8 mouse cellular contexts compared by ENCODE assay signal in the genomic region with DNA sequence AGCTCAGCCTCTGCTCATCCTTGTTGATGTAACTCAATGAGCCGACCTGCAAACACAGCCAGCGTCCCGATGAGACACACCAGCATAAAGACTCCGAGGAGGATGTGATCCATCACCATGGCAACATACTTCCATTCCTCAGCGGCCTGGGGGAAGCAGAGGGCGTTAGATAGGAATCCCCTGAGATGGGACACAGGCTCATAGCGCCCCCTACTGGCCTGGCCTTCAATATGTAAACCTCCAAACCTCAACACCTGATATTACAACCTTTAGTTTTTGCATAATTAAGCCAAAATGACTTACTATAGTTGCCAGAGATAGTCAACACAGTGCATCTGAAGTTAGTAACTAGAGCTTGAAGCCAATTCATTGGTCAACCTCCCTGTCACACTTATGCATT. TPM values are rescaled to one million over a fixed set of nuclear protein-coding genes. Genes with fewer than 3 reads are reported as not detected.
DNase-seq lines count a peak whose midpoint lies in the region; ATAC-seq and TF ChIP-seq lines count a peak whose summit lies in the region.
"Had no signal": no experiment of that assay in that cellular context is flagged by ENCODE, and none has a peak within 500 bp of the region (broad histone marks: within the 10 kb centered on the region; RNA-seq: fewer than 3 reads in every experiment).

No protein-coding gene starts in this region.

- H3K9me3 ChIP-seq in liver, embryonic 12.5 days (replicated peaks), result no peaks in the 10 kb centered on the region
- H3K9me3 ChIP-seq: liver, embryonic 15.5 days had no signal

- H3K27me3 ChIP-seq in liver, adult 2 months (ENCODE audit: control insufficient read depth, insufficient read depth, low read length), result no peaks in the 10 kb centered on the region
- H3K27me3 ChIP-seq in liver, embryonic 12.5 days (replicated peaks), result peaks cover 20% of the 10 kb centered on the region; the same call in 1 of the 2 replicates
- no peaks in the 10 kb centered on the region for H3K27me3 ChIP-seq in splenic B cell, adult 2 months (ENCODE audit: control insufficient read depth, insufficient read depth, low read length, poor library complexity, severe bottlenecking)

- ATAC-seq in liver, embryonic 12.5 days, result no peak
- peak; percentile 55 for ATAC-seq in granulocyte monocyte progenitor cell, adult 5-6 weeks (replicated peaks; ENCODE audit: poor library complexity, severe bottlenecking)

- H3K36me3 ChIP-seq in liver, adult 2 months (ENCODE audit: control insufficient read depth, insufficient read depth, low read length), result no peaks in the 10 kb centered on the region
- no peaks in the 10 kb centered on the region for H3K36me3 ChIP-seq in liver, embryonic 12.5 days
- no peaks in the 10 kb centered on the region for H3K36me3 ChIP-seq in splenic B cell, adult 2 months (ENCODE audit: control insufficient read depth, insufficient read depth, low read length, poor library complexity, severe bottlenecking)
- H3K36me3 ChIP-seq: liver, embryonic 15.5 days had no signal

- no peak for TF ChIP-seq POLR2A in liver, adult 2 months (IDR thresholded peaks at IDR 0.05; ENCODE audit: extremely low read depth, insufficient read depth, low read length)

- no peak for DNase-seq in liver, adult 2 months (ENCODE audit: extremely low read depth, low read depth, low spot score)
- peak; percentile 62 for DNase-seq in T-cell, adult 2 months (ENCODE audit: low spot score)
- peak; percentile 68 for DNase-seq in splenic B cell, adult 2 months (ENCODE audit: low read depth, low spot score)
- DNase-seq in adrenal gland, adult 2 months, result no peak
- DNase-seq in layer of hippocampus, adult 8-10 months (ENCODE audit: low spot score in 2 of 2), result no peak

- TF ChIP-seq CTCF in liver, adult 2 months (IDR thresholded peaks at IDR 0.05; ENCODE audit: low read depth, low read length), result peak; percentile 56

- H3K9ac ChIP-seq in liver, adult 2 months (ENCODE audit: low read depth, low read length), result no peak overlapping the region
- no peak overlapping the region for H3K9ac ChIP-seq in liver, embryonic 12.5 days
- H3K9ac ChIP-seq: liver, embryonic 15.5 days had no signal

- H3K27ac ChIP-seq in liver, adult 2 months (replicated peaks; ENCODE audit: insufficient read depth, low read depth, low read length), result no peak overlapping the region
- no peak overlapping the region for H3K27ac ChIP-seq in liver, embryonic 12.5 days
- H3K27ac ChIP-seq: liver, embryonic 15.5 days had no signal

- 25% methylated on average over 7 of the region's 7 CpGs for WGBS in liver, adult 2 months
- WGBS in liver, embryonic 12.5 days (ENCODE audit: insufficient replicate concordance), result 30% methylated on average over 7 of the region's 7 CpGs

- no peaks in the 10 kb centered on the region for H3K79me2 ChIP-seq in liver, adult 2 months (ENCODE audit: control insufficient read depth, insufficient read depth, low read length)

- no peak overlapping the region for H3K4me2 ChIP-seq in liver, embryonic 12.5 days
- H3K4me2 ChIP-seq: liver, embryonic 15.5 days had no signal

- no peaks in the 10 kb centered on the region for H3K4me1 ChIP-seq in liver, adult 2 months (ENCODE audit: control insufficient read depth, insufficient read depth, low read length)
- H3K4me1 ChIP-seq in liver, embryonic 12.5 days, result peaks cover 7% of the 10 kb centered on the region

- H3K4me3 ChIP-seq in liver, adult 2 months (ENCODE audit: insufficient read depth, low read depth, low read length), result no peak overlapping the region
- no peak overlapping the region for H3K4me3 ChIP-seq in liver, embryonic 12.5 days
- H3K4me3 ChIP-seq: liver, embryonic 15.5 days had no signal

RNA-seq across cellular contexts. Expression of a gene that starts 14.0 kb away (rescaled TPM):
- total RNA-seq in liver, adult 2 months (2014; rRNA removed), result not detected in 2 replicates
- polyA plus RNA-seq in liver, adult 2 months (2012; rRNA removed), result not detected in 2 replicates
- polyA plus RNA-seq in liver, embryonic 12.5 days (2016; fragmentation: Nextera tagmentation; extraction: Ambion mirVana), result 0.29 and 0.50 TPM in 2 replicates
- not detected in 2 replicates for total RNA-seq in granulocyte monocyte progenitor cell, adult 5-6 weeks (2014; fragmentation: Nextera tagmentation)
- not detected in 2 replicates for total RNA-seq in granulocyte monocyte progenitor cell, adult 5-6 weeks (2017)
- total RNA-seq in adrenal gland, adult 2 months (2021), result not detected
- 0.02 TPM in 1 of 2 replicates, not detected in the other for polyA plus RNA-seq in adrenal gland, adult 2 months (2012; rRNA removed)
- under 1 TPM; 0.24 to 0.60 (median 0.43) TPM for total RNA-seq in layer of hippocampus, adult 8-10 months (2022)

RNA-seq across cellular contexts. Expression of a gene that starts 36.6 kb away (rescaled TPM):
- total RNA-seq in liver, adult 2 months (2014; rRNA removed), result 1.4 and 1.9 TPM in 2 replicates
- polyA plus RNA-seq in liver, adult 2 months (2012; rRNA removed), result 1.3 and 1.7 TPM in 2 replicates
- polyA plus RNA-seq in liver, embryonic 12.5 days (2016; fragmentation: Nextera tagmentation; extraction: Ambion mirVana), result 5.7 and 6.1 TPM in 2 replicates
- total RNA-seq in granulocyte monocyte progenitor cell, adult 5-6 weeks (2014; fragmentation: Nextera tagmentation), result 34.1 and 36.1 TPM in 2 replicates
- total RNA-seq in granulocyte monocyte progenitor cell, adult 5-6 weeks (2017), result 12.2 and 17.3 TPM in 2 replicates
- 10 to 100 TPM; 13.4 to 19.7 TPM for total RNA-seq in adrenal gland, adult 2 months (2021)
- polyA plus RNA-seq in adrenal gland, adult 2 months (2012; rRNA removed), result 16.8 and 17.4 TPM in 2 replicates
- total RNA-seq in layer of hippocampus, adult 8-10 months (2022), result 10 to 100 TPM in 2 of 4 experiments, 1 to 10 TPM in 2; 8.4 to 18.7 (median 13.2) TPM

Comparison
In these comparisons a context has a peak if more than half of its experiments do, and no peak if none do; other contexts are left out.
1. DNase-seq: peak in T-cell, adult 2 months (single experiment) and splenic B cell, adult 2 months (single experiment); none in liver, adult 2 months (single experiment), adrenal gland, adult 2 months (single experiment) and layer of hippocampus, adult 8-10 months (0 of 2).